ENCODE assay signal across 9 mouse cellular contexts in the genomic region with DNA sequence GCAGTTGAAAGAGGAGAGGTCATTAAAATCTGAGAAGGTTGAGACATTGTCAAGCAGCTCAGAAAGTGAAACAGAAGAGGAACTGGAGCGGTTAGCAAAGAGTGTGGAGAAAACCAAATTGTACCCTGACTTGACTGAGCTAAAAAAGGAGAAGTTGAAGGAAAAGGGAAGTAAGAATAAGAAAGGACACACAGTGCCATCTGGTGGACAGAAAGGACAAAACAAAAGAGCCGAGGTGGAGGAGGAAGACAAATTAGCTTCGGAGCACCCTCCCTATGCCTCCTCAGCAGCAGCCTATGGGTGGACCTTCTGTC. TPM values are rescaled to one million over a fixed set of nuclear protein-coding genes. Genes with fewer than 3 reads are reported as not detected.
DNase-seq lines count a peak whose midpoint lies in the region; ATAC-seq and TF ChIP-seq lines count a peak whose summit lies in the region.
"Had no signal": no experiment of that assay in that cellular context is flagged by ENCODE, and none has a peak within 500 bp of the region (broad histone marks: within the 10 kb centered on the region; RNA-seq: fewer than 3 reads in every experiment).

No protein-coding gene starts in this region.

- H3K27me3 ChIP-seq in G1E (ENCODE audit: insufficient read depth, low read length) = no peaks in the 10 kb centered on the region
- H3K27me3 ChIP-seq: lung, embryonic 15.5 days had no signal

- H3K4me1 ChIP-seq in G1E (ENCODE audit: insufficient read depth, low read depth, low read length) = peaks cover 16% of the 10 kb centered on the region
- H3K4me1 ChIP-seq: lung, embryonic 15.5 days had no signal

- DNase-seq in layer of hippocampus, adult 11-12 months (ENCODE audit: low spot score) = peak; percentile 60
- no peak for DNase-seq in layer of hippocampus, postnatal 14 days (ENCODE audit: low spot score in 2 of 2)
- peak; percentile 43 for DNase-seq in G1E (ENCODE audit: low spot score)
- DNase-seq in c-Kit-positive CD71-positive TER-119-positive erythroid progenitor cells, embryonic 14.5 days (ENCODE audit: low spot score) = peak; percentile 54
- DNase-seq in lung, postnatal 36 days = peak; percentile 70
- no peak for DNase-seq in right cerebral cortex, adult 18-20 months
- DNase-seq in gastrocnemius, postnatal 10 days = no peak
- no peak for DNase-seq in urinary bladder, postnatal 14 days (ENCODE audit: low spot score)

- H3K36me3 ChIP-seq in G1E (replicated peaks) = no peaks in the 10 kb centered on the region
- H3K36me3 ChIP-seq: lung, embryonic 15.5 days had no signal

- peak overlapping the region; percentile 65 for H3K4me3 ChIP-seq in G1E (ENCODE audit: low read depth, low read length)
- H3K4me3 ChIP-seq: lung, embryonic 15.5 days had no signal

- TF ChIP-seq CTCF in G1E (IDR thresholded peaks at IDR 0.05; ENCODE audit: low read depth, low read length) = peak; percentile 38; the same call in 1 of the 2 replicates

- ATAC-seq in G1E (ENCODE audit: extremely low read depth, insufficient number of reproducible peaks, low FRiP score, poor library complexity, severe bottlenecking) = peak; percentile 82

- peaks cover 10% of the 10 kb centered on the region for H3K9me3 ChIP-seq in G1E (replicated peaks)
- H3K9me3 ChIP-seq: lung, embryonic 15.5 days had no signal

RNA-seq across cellular contexts. Expression of gene Cdkl4, which starts 13.0 kb away (rescaled TPM):
- 10 to 100 TPM; 13.3 to 15.5 TPM for total RNA-seq in layer of hippocampus, postnatal 14 days (2021)
- total RNA-seq in G1E (2014; fragmentation: Nextera tagmentation) (0.75 and 0.83 TPM in 2 replicates), G1E (2017) (0.05 and 0.12 TPM in 2 replicates)
- polyA plus RNA-seq in G1E (2012) = 0.02 TPM in 1 of 2 replicates, not detected in the other
- total RNA-seq in gastrocnemius, postnatal 10 days (2021) = under 1 TPM; 0.09 to 0.14 TPM

Comparison
In these comparisons a context has a peak if more than half of its experiments do, and no peak if none do; other contexts are left out.
1. DNase-seq: peak in layer of hippocampus, adult 11-12 months (single experiment), G1E (single experiment), c-Kit-positive CD71-positive TER-119-positive erythroid progenitor cells, embryonic 14.5 days (single experiment) and lung, postnatal 36 days (single experiment); none in layer of hippocampus, postnatal 14 days (0 of 2), right cerebral cortex, adult 18-20 months (single experiment), gastrocnemius, postnatal 10 days (single experiment) and urinary bladder, postnatal 14 days (single experiment).
2. RNA of gene Cdkl4, which starts 13.0 kb away (total RNA-seq): 13.3 to 15.5 TPM in layer of hippocampus, postnatal 14 days; 0.05 to 0.83 TPM in G1E and 0.09 to 0.14 TPM in gastrocnemius, postnatal 10 days; every median in the first group is over 4 times any median in the second.